Mouse (Mus musculus) hindbrain, embryonic 16.5 days (tissue): ENCODE results near the gene Apol8. TPM values are rescaled to one million over a fixed set of nuclear protein-coding genes. Genes with fewer than 3 reads are reported as not detected.

Experiments used
- polyA plus RNA-seq: library from polyadenylated mRNA; unstranded; fragments of >200 nt; fragmentation: Nextera tagmentation; extraction: Ambion mirVana; gene quantifications from 2 replicates; pipeline ENCODE4 v1.2.1, GENCODE M21; 2015

Gene Apol8
- polyA plus RNA-seq, 1 experiment from 2014 or later = 0.14 TPM

Other genes starting within 250 kb of the Apol8 start
- gene Apol11a, start 248.7 kb downstream of the Apol8 start, polyA plus RNA-seq = not detected in 2 replicates
- not detected in 2 replicates for gene Apol7c, start 223.7 kb downstream of the Apol8 start, polyA plus RNA-seq
- not detected in 2 replicates for gene 1700025B11Rik, start 195.1 kb downstream of the Apol8 start, polyA plus RNA-seq
- gene Apol10b, start 160.9 kb downstream of the Apol8 start, polyA plus RNA-seq = 0.06 TPM in 1 of 2 replicates, not detected in the other
- gene Gm36245, start 157.7 kb downstream of the Apol8 start, polyA plus RNA-seq = not detected in 2 replicates
- not detected in 2 replicates for gene Apol11b, start 113.7 kb downstream of the Apol8 start, polyA plus RNA-seq
- not detected in 2 replicates for gene Apol7e, start 58.1 kb downstream of the Apol8 start, polyA plus RNA-seq
- gene Apol9b, start 28.0 kb downstream of the Apol8 start, polyA plus RNA-seq = 0.13 and 0.44 TPM in 2 replicates
- 8.4 and 11.8 TPM in 2 replicates for gene Myh9, start 85.2 kb upstream of the Apol8 start, polyA plus RNA-seq
- gene Txn2, start 172.0 kb upstream of the Apol8 start, polyA plus RNA-seq = 215 and 216 TPM in 2 replicates
- 8.8 and 9.6 TPM in 2 replicates for gene Foxred2, start 199.7 kb upstream of the Apol8 start, polyA plus RNA-seq
- 158 and 175 TPM in 2 replicates for gene Eif3d, start 213.8 kb upstream of the Apol8 start, polyA plus RNA-seq